Mouse (Mus musculus): ENCODE measurements at regions not wholly inside any gene's neighbourhood (a gene's known extent, or its start where the extent isn't known, plus 50 kb on each side); places are given as distances from the start of the nearest gene placed in this dataset.

GRCm38 (mm10) chr8:103482033-103482720, 619.2 kb upstream of the Cdh5 start:
- no peak for ATAC-seq (replicated peaks; ENCODE audit: poor library complexity)

- ATAC-seq (replicated peaks; ENCODE audit: poor library complexity) = no peak
Measured at GRCm38 (mm10) chr8:103485441-103485840, 616.0 kb upstream of the Cdh5 start.

- no peak for ATAC-seq (replicated peaks; ENCODE audit: poor library complexity)
Measured at GRCm38 (mm10) chr8:103489411-103489810, 612.0 kb upstream of the Cdh5 start.

- no peak for ATAC-seq (replicated peaks; ENCODE audit: poor library complexity)
Measured at GRCm38 (mm10) chr8:103492914-103493517, 608.4 kb upstream of the Cdh5 start.

GRCm38 (mm10) chr8:103493932-103494493, 607.4 kb upstream of the Cdh5 start:
- no peak for ATAC-seq (replicated peaks; ENCODE audit: poor library complexity)

- ATAC-seq (replicated peaks; ENCODE audit: poor library complexity) = no peak
Measured at GRCm38 (mm10) chr8:103494670-103495069, 606.8 kb upstream of the Cdh5 start.

GRCm38 (mm10) chr8:103501328-103501727, 600.1 kb upstream of the Cdh5 start:
- ATAC-seq (replicated peaks; ENCODE audit: poor library complexity) = no peak

- ATAC-seq (replicated peaks; ENCODE audit: poor library complexity) = no peak
Measured at GRCm38 (mm10) chr8:103502991-103503767, 598.2 kb upstream of the Cdh5 start.

- no peak for ATAC-seq (replicated peaks; ENCODE audit: poor library complexity)
Measured at GRCm38 (mm10) chr8:103506334-103506733, 595.1 kb upstream of the Cdh5 start.

GRCm38 (mm10) chr8:103507068-103507467, 594.4 kb upstream of the Cdh5 start:
- ATAC-seq (replicated peaks; ENCODE audit: poor library complexity) = no peak

- ATAC-seq (replicated peaks; ENCODE audit: poor library complexity) = no peak
Measured at GRCm38 (mm10) chr8:103520141-103520866, 581.1 kb upstream of the Cdh5 start.

GRCm38 (mm10) chr8:103530903-103531302, 570.5 kb upstream of the Cdh5 start:
- ATAC-seq (replicated peaks; ENCODE audit: poor library complexity) = no peak

GRCm38 (mm10) chr8:103534971-103535370, 566.5 kb upstream of the Cdh5 start:
- ATAC-seq (replicated peaks; ENCODE audit: poor library complexity) = no peak

GRCm38 (mm10) chr8:103536856-103537255, 564.6 kb upstream of the Cdh5 start:
- no peak for ATAC-seq (replicated peaks; ENCODE audit: poor library complexity)

GRCm38 (mm10) chr8:103541954-103542353, 559.5 kb upstream of the Cdh5 start:
- ATAC-seq (replicated peaks; ENCODE audit: poor library complexity) = no peak

- no peak for ATAC-seq (replicated peaks; ENCODE audit: poor library complexity)
Measured at GRCm38 (mm10) chr8:103551916-103552535, 549.4 kb upstream of the Cdh5 start.

- no peak for ATAC-seq (replicated peaks; ENCODE audit: poor library complexity)
Measured at GRCm38 (mm10) chr8:103561606-103562005, 539.8 kb upstream of the Cdh5 start.

GRCm38 (mm10) chr8:103570864-103571425, 530.5 kb upstream of the Cdh5 start:
- ATAC-seq (replicated peaks; ENCODE audit: poor library complexity) = no peak

- ATAC-seq (replicated peaks; ENCODE audit: poor library complexity) = no peak
Measured at GRCm38 (mm10) chr8:103577147-103577546, 524.3 kb upstream of the Cdh5 start.

- no peak for ATAC-seq (replicated peaks; ENCODE audit: poor library complexity)
Measured at GRCm38 (mm10) chr8:103578006-103578405, 523.4 kb upstream of the Cdh5 start.
